Mouse (Mus musculus) thymus, postnatal 0 days (tissue): Measurements from ENCODE around the gene Fscn2. TPM values are rescaled to one million over a fixed set of nuclear protein-coding genes. Genes with fewer than 3 reads are reported as not detected.

Source experiments
- DNase-seq: peaks from one replicate; pipeline ENCODE4 v3.0.0-alpha.2; 2015; ENCODE audit warnings: low spot score
- polyA plus RNA-seq: library from polyadenylated mRNA; unstranded; fragments of >200 nt; fragmentation: Nextera tagmentation; extraction: Ambion mirVana; gene quantifications from 2 replicates; pipeline ENCODE4 v1.2.1, GENCODE M21; 2015

Gene Fscn2
- polyA plus RNA-seq, 1 experiment from 2014 or later = 0.59 TPM

GRCm38 (mm10) chr11:120357791-120358401 is 3.4 kb upstream of the Fscn2 start:
- no peak for DNase-seq

- no peak for DNase-seq
These were observed 1.9 kb upstream of the Fscn2 start for GRCm38 (mm10) chr11:120359391-120359790.

GRCm38 (mm10) chr11:120360062-120360461 is 1.3 kb upstream of the Fscn2 start:
- no peak for DNase-seq

- DNase-seq = no peak
These were observed 579 bp upstream of the Fscn2 start for GRCm38 (mm10) chr11:120360755-120361154.

- no peak for DNase-seq
These were observed 1.6 kb downstream of the Fscn2 start for GRCm38 (mm10) chr11:120362891-120363290.

GRCm38 (mm10) chr11:120366443-120367027 is 5.2 kb downstream of the Fscn2 start:
- no peak for DNase-seq

- peak; percentile 65 for DNase-seq
These were observed 8.3 kb downstream of the Fscn2 start for GRCm38 (mm10) chr11:120369656-120370055.

- DNase-seq = no peak
These were observed 11.7 kb downstream of the Fscn2 start for GRCm38 (mm10) chr11:120373025-120373424.

- no peak for DNase-seq
These were observed 12.7 kb downstream of the Fscn2 start for GRCm38 (mm10) chr11:120373820-120374586.

- DNase-seq = no peak
These were observed 14.0 kb downstream of the Fscn2 start for GRCm38 (mm10) chr11:120375324-120375723.

- no peak for DNase-seq
These were observed 15.2 kb downstream of the Fscn2 start for GRCm38 (mm10) chr11:120376302-120377160.

GRCm38 (mm10) chr11:120377337-120377736 is 16.0 kb downstream of the Fscn2 start:
- no peak for DNase-seq

- no peak for DNase-seq
These were observed 16.8 kb downstream of the Fscn2 start for GRCm38 (mm10) chr11:120378031-120378610.

GRCm38 (mm10) chr11:120378611-120379540 is 17.5 kb downstream of the Fscn2 start, which contains the start of gene Faap100:
Gene Faap100, minus strand, starts transcription at chr11:120378764.
- peak; percentile 95 for DNase-seq

GRCm38 (mm10) chr11:120380271-120380670 is 18.9 kb downstream of the Fscn2 start:
- DNase-seq = no peak

GRCm38 (mm10) chr11:120381157-120381556 is 19.8 kb downstream of the Fscn2 start:
- no peak for DNase-seq

- no peak for DNase-seq
These were observed 21.2 kb downstream of the Fscn2 start for GRCm38 (mm10) chr11:120382509-120382908.

- no peak for DNase-seq
These were observed 25.3 kb downstream of the Fscn2 start for GRCm38 (mm10) chr11:120386632-120387031.

- no peak for DNase-seq
These were observed 25.8 kb downstream of the Fscn2 start for GRCm38 (mm10) chr11:120387157-120387556.

GRCm38 (mm10) chr11:120388580-120388979 is 27.2 kb downstream of the Fscn2 start:
- no peak for DNase-seq
